Mouse (Mus musculus) skeletal muscle tissue, adult 2 months (tissue): ENCODE measurements around the gene Scrn3.

Source experiments
- DNase-seq: peaks from one replicate; pipeline ENCODE4 v3.0.0-alpha.2; 2012; ENCODE audit warnings: low read depth, low spot score

The Scrn3 gene

GRCm38 (mm10) chr2:73380298-73380975 lies 68.0 kb downstream of the Scrn3 start:
- DNase-seq, result no peak

GRCm38 (mm10) chr2:73385172-73385571 lies 72.8 kb downstream of the Scrn3 start:
- no peak for DNase-seq

GRCm38 (mm10) chr2:73385641-73386355 lies 73.4 kb downstream of the Scrn3 start:
- no peak for DNase-seq

- DNase-seq, result peak; percentile 100
These were observed 74.1 kb downstream of the Scrn3 start, which contains the start of gene Gpr155 for GRCm38 (mm10) chr2:73386356-73387046. Gene Gpr155, minus strand, starts transcription at chr2:73386572.
